Mouse (Mus musculus): Measurements from ENCODE around the gene Acpp. TPM values are rescaled to one million over a fixed set of nuclear protein-coding genes. Genes with fewer than 3 reads are reported as not detected.

The Acpp gene
- polyA plus RNA-seq, 1 experiment, result 0.46 TPM

DNA sequence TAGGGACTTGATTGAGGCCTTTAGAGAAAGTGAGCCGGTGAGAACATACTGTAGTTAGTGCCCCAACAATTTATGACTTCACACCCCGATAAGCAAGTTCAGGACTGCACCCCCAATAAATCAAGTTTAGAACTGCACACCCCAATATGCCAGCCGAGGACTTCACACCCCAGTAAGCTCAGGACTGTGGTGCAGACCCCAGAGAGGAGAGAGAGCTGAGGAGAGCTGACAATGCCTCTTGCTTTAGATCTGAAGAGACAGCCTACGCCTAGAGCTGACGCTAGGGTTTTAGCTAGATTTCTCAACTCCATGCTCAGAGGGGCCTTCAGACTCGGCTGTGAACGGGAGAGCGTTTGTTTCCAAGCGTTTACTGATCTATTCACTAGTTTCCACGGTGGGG, 32.7 kb downstream of the Acpp start:
- Histone ChIP-seq H3K4me3 (ENCODE audit: control insufficient read depth, low read depth, low read length) (no peak overlapping the region), H3K27ac (ENCODE audit: control insufficient read depth, insufficient read depth, low read depth, low read length) (no peak overlapping the region), H3K27me3 (ENCODE audit: control insufficient read depth, insufficient read depth, low read length) (no peaks in the 10 kb centered on the region), H3K4me1 (ENCODE audit: control insufficient read depth, insufficient read depth, low read length) (no peaks in the 10 kb centered on the region), H3K36me3 (ENCODE audit: control insufficient read depth, insufficient read depth, low read length) (no peaks in the 10 kb centered on the region)
- TF ChIP-seq POLR2A (IDR thresholded peaks at IDR 0.05; ENCODE audit: control insufficient read depth, low read depth, low read length) (no peak), CTCF (IDR thresholded peaks at IDR 0.05; ENCODE audit: control insufficient read depth, insufficient read depth, insufficient replicate concordance, low read depth, low read length) (no peak)

DNA sequence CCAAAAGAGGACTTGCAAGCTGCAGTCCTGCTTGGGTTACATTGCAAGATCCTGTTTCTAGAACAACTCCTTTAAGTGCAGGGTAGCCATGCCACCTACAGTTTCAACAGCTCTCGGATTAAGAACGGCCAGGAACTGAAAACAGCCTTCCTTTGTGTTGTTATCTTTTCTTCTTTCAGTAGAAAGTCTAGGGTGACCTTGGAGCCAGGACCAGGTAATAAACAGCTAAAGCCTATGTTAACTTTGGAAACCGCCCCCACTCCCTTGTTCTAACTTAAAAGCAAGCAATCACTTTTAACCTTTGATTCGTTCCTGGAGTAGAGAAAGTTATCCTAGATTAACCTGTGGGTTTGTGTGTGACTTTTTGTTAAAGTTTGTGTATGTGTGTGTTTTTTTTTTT, 33.2 kb downstream of the Acpp start:
- Histone ChIP-seq H3K4me1 (ENCODE audit: control insufficient read depth, insufficient read depth, low read length) (no peaks in the 10 kb centered on the region), H3K27me3 (ENCODE audit: control insufficient read depth, insufficient read depth, low read length) (no peaks in the 10 kb centered on the region), H3K4me3 (ENCODE audit: control insufficient read depth, low read depth, low read length) (no peak overlapping the region), H3K27ac (ENCODE audit: control insufficient read depth, insufficient read depth, low read depth, low read length) (no peak overlapping the region), H3K36me3 (ENCODE audit: control insufficient read depth, insufficient read depth, low read length) (no peaks in the 10 kb centered on the region)
- TF ChIP-seq POLR2A (IDR thresholded peaks at IDR 0.05; ENCODE audit: control insufficient read depth, low read depth, low read length), result no peak
- no peak for TF ChIP-seq CTCF (IDR thresholded peaks at IDR 0.05; ENCODE audit: control insufficient read depth, insufficient read depth, insufficient replicate concordance, low read depth, low read length)

DNA sequence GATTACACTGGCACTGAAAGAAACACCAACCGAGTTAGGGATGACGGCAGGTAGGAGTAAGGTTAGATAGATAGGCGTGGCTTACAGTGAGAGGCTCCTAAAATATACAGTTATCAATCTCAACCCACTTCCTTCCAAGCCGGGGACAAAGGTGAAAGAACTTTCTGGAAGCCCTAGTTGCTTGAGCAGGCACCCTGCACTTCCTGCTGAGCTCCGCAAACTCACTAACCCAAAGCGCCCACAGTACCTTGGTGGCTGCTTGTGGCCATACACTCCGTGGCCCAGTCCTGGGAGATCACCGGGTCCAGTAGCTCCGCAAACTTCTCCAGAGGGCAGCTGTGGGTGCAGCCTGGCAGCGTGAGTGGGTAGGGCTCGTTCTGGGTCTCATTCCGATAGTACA, 37.0 kb downstream of the Acpp start:
- no peak for TF ChIP-seq CTCF (IDR thresholded peaks at IDR 0.05; ENCODE audit: control insufficient read depth, insufficient read depth, insufficient replicate concordance, low read depth, low read length)
- no peak for TF ChIP-seq POLR2A (IDR thresholded peaks at IDR 0.05; ENCODE audit: control insufficient read depth, low read depth, low read length)

DNA sequence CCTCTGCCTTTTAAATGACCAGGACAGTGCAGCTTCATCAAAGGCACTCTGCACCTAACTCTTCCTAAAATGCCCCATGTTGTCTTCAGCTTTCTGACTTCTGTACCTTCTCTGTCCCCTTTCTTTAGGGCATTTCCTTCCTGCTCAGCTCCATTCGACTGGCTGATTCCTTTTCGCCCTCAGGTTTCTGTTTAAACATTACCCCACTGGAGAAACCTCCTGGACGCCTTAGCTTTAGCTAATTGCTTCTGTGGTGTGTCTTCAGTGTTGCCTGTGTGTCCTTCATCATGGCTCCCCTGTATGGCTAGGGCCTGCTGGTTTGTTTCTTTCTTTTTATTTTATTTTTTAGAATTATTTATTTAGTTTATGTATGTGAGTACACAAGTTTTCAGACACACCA, 40.5 kb downstream of the Acpp start:
- Histone ChIP-seq H3K36me3 (ENCODE audit: control insufficient read depth, insufficient read depth, low read length) (no peaks in the 10 kb centered on the region), H3K4me1 (ENCODE audit: control insufficient read depth, insufficient read depth, low read length) (no peaks in the 10 kb centered on the region), H3K27ac (ENCODE audit: control insufficient read depth, insufficient read depth, low read depth, low read length) (no peak overlapping the region), H3K27me3 (ENCODE audit: control insufficient read depth, insufficient read depth, low read length) (no peaks in the 10 kb centered on the region), H3K4me3 (ENCODE audit: control insufficient read depth, low read depth, low read length) (no peak overlapping the region)
- TF ChIP-seq CTCF (IDR thresholded peaks at IDR 0.05; ENCODE audit: control insufficient read depth, insufficient read depth, insufficient replicate concordance, low read depth, low read length) (no peak), POLR2A (IDR thresholded peaks at IDR 0.05; ENCODE audit: control insufficient read depth, low read depth, low read length) (no peak)

More for the DNA sequence above, 37.0 kb downstream of the Acpp start:
- no peak overlapping the region for H3K4me3 ChIP-seq (ENCODE audit: control insufficient read depth, low read depth, low read length)
- H3K36me3 ChIP-seq (ENCODE audit: control insufficient read depth, insufficient read depth, low read length), result no peaks in the 10 kb centered on the region
- no peaks in the 10 kb centered on the region for H3K4me1 ChIP-seq (ENCODE audit: control insufficient read depth, insufficient read depth, low read length)
- H3K27ac ChIP-seq (ENCODE audit: control insufficient read depth, insufficient read depth, low read depth, low read length), result no peak overlapping the region
- H3K27me3 ChIP-seq (ENCODE audit: control insufficient read depth, insufficient read depth, low read length), result no peaks in the 10 kb centered on the region

DNA sequence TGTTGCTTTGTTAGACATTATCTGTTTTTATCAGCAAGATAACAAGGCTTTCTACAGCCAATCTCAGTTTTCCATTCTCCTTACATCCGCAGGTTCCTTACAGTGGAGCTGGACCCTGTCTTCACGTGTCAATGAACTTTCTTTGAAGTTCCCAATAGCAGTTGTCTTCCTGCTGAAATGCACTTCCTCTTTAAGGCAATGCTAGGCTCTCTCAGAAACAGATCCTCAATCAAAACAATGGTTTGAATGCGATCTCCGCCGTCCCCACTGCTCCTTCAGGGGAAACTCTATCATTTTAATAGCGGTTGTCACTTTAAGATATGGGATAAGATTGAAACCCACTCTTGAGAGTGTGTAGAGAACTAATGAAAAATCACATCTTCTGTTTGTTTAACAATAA, 52.6 kb downstream of the Acpp start:
- TF ChIP-seq POLR2A (IDR thresholded peaks at IDR 0.05; ENCODE audit: control insufficient read depth, low read depth, low read length) (no peak), CTCF (IDR thresholded peaks at IDR 0.05; ENCODE audit: control insufficient read depth, insufficient read depth, insufficient replicate concordance, low read depth, low read length) (no peak)
- Histone ChIP-seq H3K4me1 (ENCODE audit: control insufficient read depth, insufficient read depth, low read length) (no peaks in the 10 kb centered on the region), H3K27me3 (ENCODE audit: control insufficient read depth, insufficient read depth, low read length) (no peaks in the 10 kb centered on the region), H3K36me3 (ENCODE audit: control insufficient read depth, insufficient read depth, low read length) (no peaks in the 10 kb centered on the region), H3K4me3 (ENCODE audit: control insufficient read depth, low read depth, low read length) (no peak overlapping the region), H3K27ac (ENCODE audit: control insufficient read depth, insufficient read depth, low read depth, low read length) (no peak overlapping the region)

DNA sequence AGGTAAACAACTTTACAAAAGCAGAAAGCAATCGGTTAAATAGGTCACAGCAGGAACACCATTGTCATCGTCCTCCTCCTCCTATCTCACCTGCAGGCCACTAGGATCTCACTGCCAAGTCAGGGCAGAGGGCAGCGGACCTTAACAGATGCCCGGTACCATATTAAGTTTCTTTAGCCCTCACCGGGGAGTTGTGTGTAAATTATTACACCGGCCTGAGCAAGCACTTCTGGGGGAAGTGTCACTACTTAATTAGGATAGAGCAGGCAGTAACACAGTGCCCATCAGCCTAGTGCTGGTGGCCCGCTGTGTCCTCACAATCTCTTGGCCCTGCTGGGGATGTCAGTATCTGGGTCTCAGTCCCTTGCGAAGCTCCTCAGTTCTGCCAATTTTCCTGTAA, 55.0 kb downstream of the Acpp start:
- no peaks in the 10 kb centered on the region for H3K36me3 ChIP-seq (ENCODE audit: control insufficient read depth, insufficient read depth, low read length)
- H3K27ac ChIP-seq (ENCODE audit: control insufficient read depth, insufficient read depth, low read depth, low read length), result no peak overlapping the region
- TF ChIP-seq POLR2A (IDR thresholded peaks at IDR 0.05; ENCODE audit: control insufficient read depth, low read depth, low read length) (no peak), CTCF (IDR thresholded peaks at IDR 0.05; ENCODE audit: control insufficient read depth, insufficient read depth, insufficient replicate concordance, low read depth, low read length) (no peak)
- no peaks in the 10 kb centered on the region for H3K27me3 ChIP-seq (ENCODE audit: control insufficient read depth, insufficient read depth, low read length)
- no peak overlapping the region for H3K4me3 ChIP-seq (ENCODE audit: control insufficient read depth, low read depth, low read length)
- H3K4me1 ChIP-seq (ENCODE audit: control insufficient read depth, insufficient read depth, low read length), result peaks cover 2% of the 10 kb centered on the region; the same call in 1 of the 2 replicates

DNA sequence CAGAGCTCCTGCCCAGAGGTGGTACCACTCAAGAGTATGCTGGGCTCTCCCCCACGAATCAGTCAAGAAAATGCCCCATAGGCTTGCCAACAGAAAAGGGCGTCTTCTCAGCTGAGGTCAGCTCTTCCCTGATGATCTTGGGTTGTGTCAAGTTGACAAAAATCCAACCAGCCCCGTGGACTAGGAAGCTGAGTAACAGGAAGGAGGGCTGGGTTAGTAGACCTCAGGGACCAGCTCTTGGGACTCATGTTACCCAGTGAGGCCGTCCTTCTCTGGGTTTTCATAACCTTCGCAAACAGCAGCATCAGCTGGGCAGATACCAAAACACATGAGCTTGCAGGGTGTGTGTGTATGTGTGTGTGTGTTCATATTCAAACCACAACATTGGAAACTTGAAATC, 55.8 kb downstream of the Acpp start:
- TF ChIP-seq POLR2A (IDR thresholded peaks at IDR 0.05; ENCODE audit: control insufficient read depth, low read depth, low read length) (no peak), CTCF (IDR thresholded peaks at IDR 0.05; ENCODE audit: control insufficient read depth, insufficient read depth, insufficient replicate concordance, low read depth, low read length) (no peak)
- H3K36me3 ChIP-seq (ENCODE audit: control insufficient read depth, insufficient read depth, low read length), result no peaks in the 10 kb centered on the region
- H3K4me3 ChIP-seq (ENCODE audit: control insufficient read depth, low read depth, low read length), result peak overlapping the region; percentile 29

More for the DNA sequence above, 55.8 kb downstream of the Acpp start:
- Histone ChIP-seq H3K27me3 (ENCODE audit: control insufficient read depth, insufficient read depth, low read length) (no peaks in the 10 kb centered on the region), H3K4me1 (ENCODE audit: control insufficient read depth, insufficient read depth, low read length) (peaks cover 2% of the 10 kb centered on the region), H3K27ac (ENCODE audit: control insufficient read depth, insufficient read depth, low read depth, low read length) (no peak overlapping the region)

All from testis, adult 2 months (tissue).